ENCODE assay signal across 25 mouse cellular contexts in genomic region chr9:35545704-35546103, GRCm38 (mm10). TPM values are rescaled to one million over a fixed set of nuclear protein-coding genes. Genes with fewer than 3 reads are reported as not detected.
DNase-seq lines count a peak whose midpoint lies in the region; ATAC-seq and TF ChIP-seq lines count a peak whose summit lies in the region.
"Had no signal": no experiment of that assay in that cellular context is flagged by ENCODE, and none has a peak within 500 bp of the region (broad histone marks: within the 10 kb centered on the region; RNA-seq: fewer than 3 reads in every experiment).

No protein-coding gene starts in this region.

- no peaks in the 10 kb centered on the region for H3K27me3 ChIP-seq in heart, postnatal 0 days (ENCODE audit: control insufficient read depth, insufficient read depth, low read length)
- no peaks in the 10 kb centered on the region for H3K27me3 ChIP-seq in heart, adult 2 months (ENCODE audit: control insufficient read depth, insufficient read depth, low read length)
- no peaks in the 10 kb centered on the region for H3K27me3 ChIP-seq in liver, embryonic 14.5 days (ENCODE audit: control insufficient read depth, insufficient read depth, low read length)
- peaks cover 0 to 2% of the 10 kb centered on the region in 2 experiments; a peak in 1 of 4 replicates for H3K27me3 ChIP-seq in MEL (ENCODE audit: control insufficient read depth in 1 of 2, insufficient read depth in 2 of 2, low read length in 2 of 2)
- no peaks in the 10 kb centered on the region for H3K27me3 ChIP-seq in embryonic facial prominence, embryonic 10.5 days (replicated peaks; ENCODE audit: low read depth, poor library complexity, severe bottlenecking)
- H3K27me3 ChIP-seq in midbrain, embryonic 14.5 days (ENCODE audit: control insufficient read depth, insufficient read depth, low read length) = no peaks in the 10 kb centered on the region
- H3K27me3 ChIP-seq: forebrain, embryonic 15.5 days; limb, embryonic 13.5 days; midbrain, embryonic 12.5 days had no signal

- no peaks in the 10 kb centered on the region; the same call in 1 of the 2 replicates for H3K4me1 ChIP-seq in heart, postnatal 0 days (ENCODE audit: control insufficient read depth, insufficient read depth)
- H3K4me1 ChIP-seq in heart, adult 2 months (ENCODE audit: control insufficient read depth, insufficient read depth, low read length) = no peaks in the 10 kb centered on the region
- H3K4me1 ChIP-seq in liver, embryonic 14.5 days (replicated peaks; ENCODE audit: control insufficient read depth in 2 of 2, insufficient read depth in 2 of 2, low read length in 1 of 2) = peaks cover 0 to 6% of the 10 kb centered on the region in 2 experiments; a peak in 2 of 4 replicates
- peaks cover 5 to 15% of the 10 kb centered on the region in 2 experiments for H3K4me1 ChIP-seq in MEL (ENCODE audit: control insufficient read depth in 1 of 2, insufficient read depth in 2 of 2, low read length in 2 of 2)
- H3K4me1 ChIP-seq in embryonic facial prominence, embryonic 10.5 days = 0 out of 2 replicates have a peak, but pooled peaks cover 4% of the 10 kb centered on the region
- H3K4me1 ChIP-seq in midbrain, embryonic 14.5 days (ENCODE audit: control insufficient read depth, insufficient read depth, low read length) = no peaks in the 10 kb centered on the region
- H3K4me1 ChIP-seq: forebrain, embryonic 15.5 days; heart, embryonic 12.5 days; limb, embryonic 13.5 days; midbrain, embryonic 12.5 days had no signal

- TF ChIP-seq EP300 in heart, postnatal 0 days (IDR thresholded peaks at IDR 0.05; ENCODE audit: low read depth) = no peak
- TF ChIP-seq EP300 in heart, adult 2 months (IDR thresholded peaks at IDR 0.05; ENCODE audit: insufficient read depth, low read depth, low read length) = no peak
- TF ChIP-seq EP300 in liver, embryonic 14.5 days (IDR thresholded peaks at IDR 0.05; ENCODE audit: low read depth) = no peak
- TF ChIP-seq EP300 in MEL (IDR thresholded peaks at IDR 0.05; ENCODE audit: low read depth in 1 of 2, low read length in 2 of 2) = no peak

- no peaks in the 10 kb centered on the region for H3K9me3 ChIP-seq in heart, postnatal 0 days (replicated peaks; ENCODE audit: control insufficient read depth, low read length)
- no peaks in the 10 kb centered on the region for H3K9me3 ChIP-seq in liver, embryonic 14.5 days (ENCODE audit: control insufficient read depth, low read length)
- no peaks in the 10 kb centered on the region for H3K9me3 ChIP-seq in MEL (replicated peaks; ENCODE audit: insufficient read depth, low read length)
- no peaks in the 10 kb centered on the region for H3K9me3 ChIP-seq in embryonic facial prominence, embryonic 10.5 days
- H3K9me3 ChIP-seq in midbrain, embryonic 14.5 days (ENCODE audit: control insufficient read depth, low read length) = no peaks in the 10 kb centered on the region
- H3K9me3 ChIP-seq: forebrain, embryonic 15.5 days; heart, embryonic 12.5 days; limb, embryonic 13.5 days; midbrain, embryonic 12.5 days had no signal

- no peak overlapping the region for H3K4me3 ChIP-seq in heart, postnatal 0 days (ENCODE audit: low read depth, low read length)
- no peak overlapping the region for H3K4me3 ChIP-seq in heart, adult 2 months
- H3K4me3 ChIP-seq in liver, embryonic 14.5 days (ENCODE audit: insufficient read depth in 1 of 2, low read depth in 2 of 2, low read length in 2 of 2) = no peak overlapping the region
- no peak overlapping the region for H3K4me3 ChIP-seq in MEL (ENCODE audit: control insufficient read depth in 1 of 2, insufficient read depth in 1 of 2, low read depth in 2 of 2, low read length in 2 of 2)
- H3K4me3 ChIP-seq in embryonic facial prominence, embryonic 10.5 days = no peak overlapping the region
- H3K4me3 ChIP-seq in midbrain, embryonic 14.5 days (replicated peaks; ENCODE audit: low read depth, low read length) = no peak overlapping the region
- H3K4me3 ChIP-seq: erythroblast, embryonic 14.5 days; forebrain, embryonic 15.5 days; heart, embryonic 12.5 days; limb, embryonic 13.5 days; midbrain, embryonic 12.5 days had no signal

- no peaks in the 10 kb centered on the region for H3K79me2 ChIP-seq in heart, adult 2 months (replicated peaks; ENCODE audit: control insufficient read depth, insufficient read depth, low read length)
- no peaks in the 10 kb centered on the region for H3K79me2 ChIP-seq in MEL (ENCODE audit: control insufficient read depth, insufficient read depth, low read length, poor library complexity)

- no peak overlapping the region for H3K27ac ChIP-seq in heart, postnatal 0 days (ENCODE audit: low read depth)
- H3K27ac ChIP-seq in heart, adult 2 months = no peak overlapping the region
- no peak overlapping the region for H3K27ac ChIP-seq in liver, embryonic 14.5 days
- H3K27ac ChIP-seq in MEL (ENCODE audit: control insufficient read depth, low read depth, low read length) = no peak overlapping the region
- no peak overlapping the region for H3K27ac ChIP-seq in embryonic facial prominence, embryonic 10.5 days (replicated peaks)
- H3K27ac ChIP-seq in midbrain, embryonic 14.5 days (replicated peaks; ENCODE audit: low read depth, low read length) = no peak overlapping the region
- H3K27ac ChIP-seq: forebrain, embryonic 15.5 days; limb, embryonic 13.5 days; midbrain, embryonic 12.5 days had no signal

- ATAC-seq in heart, postnatal 0 days (ENCODE audit: insufficient read depth, low read depth) = no peak
- no peak for ATAC-seq in liver, embryonic 14.5 days (ENCODE audit: insufficient read depth)
- ATAC-seq in midbrain, embryonic 14.5 days (ENCODE audit: low FRiP score, low TSS enrichment) = no peak
- ATAC-seq: forebrain, embryonic 15.5 days; hindbrain, embryonic 16.5 days had no signal

- no peaks in the 10 kb centered on the region for H3K36me3 ChIP-seq in heart, postnatal 0 days (replicated peaks; ENCODE audit: control insufficient read depth, insufficient read depth, low read length)
- H3K36me3 ChIP-seq in heart, adult 2 months (ENCODE audit: control insufficient read depth, insufficient read depth, low read length) = no peaks in the 10 kb centered on the region
- H3K36me3 ChIP-seq in liver, embryonic 14.5 days (replicated peaks; ENCODE audit: control insufficient read depth, insufficient read depth, low read depth) = no peaks in the 10 kb centered on the region
- peaks cover 0 to 6% of the 10 kb centered on the region in 2 experiments; a peak in 2 of 4 replicates for H3K36me3 ChIP-seq in MEL (ENCODE audit: control insufficient read depth in 1 of 2, insufficient read depth in 2 of 2, low read length in 2 of 2)
- H3K36me3 ChIP-seq in embryonic facial prominence, embryonic 10.5 days (replicated peaks) = no peaks in the 10 kb centered on the region; the same call in 1 of the 2 replicates
- H3K36me3 ChIP-seq in midbrain, embryonic 14.5 days (ENCODE audit: control insufficient read depth, insufficient read depth, low read length) = peaks cover 40% of the 10 kb centered on the region
- H3K36me3 ChIP-seq: heart, embryonic 12.5 days; limb, embryonic 13.5 days had no signal

- H3K4me2 ChIP-seq in heart, postnatal 0 days (ENCODE audit: low read depth, low read length) = no peak overlapping the region
- no peak overlapping the region for H3K4me2 ChIP-seq in liver, embryonic 14.5 days (ENCODE audit: low read depth)
- no peak overlapping the region for H3K4me2 ChIP-seq in midbrain, embryonic 14.5 days (ENCODE audit: low read length)
- H3K4me2 ChIP-seq: forebrain, embryonic 15.5 days; heart, embryonic 12.5 days; limb, embryonic 13.5 days; midbrain, embryonic 12.5 days had no signal

- no peak for TF ChIP-seq RAD21 in MEL (IDR thresholded peaks at IDR 0.05; ENCODE audit: low read depth, low read length)

- intact Hi-C loops in heart, adult 2 months (cut with DNase I) = loop anchor here (10.0 kb wide), 1 partner anchor 511 kb away; no protein-coding TSS in a partner anchor

- H3K9ac ChIP-seq in heart, postnatal 0 days (replicated peaks; ENCODE audit: low read depth, low read length) = no peak overlapping the region
- H3K9ac ChIP-seq in heart, adult 2 months (ENCODE audit: low read depth, low read length) = no peak overlapping the region
- H3K9ac ChIP-seq in liver, embryonic 14.5 days (replicated peaks) = no peak overlapping the region
- H3K9ac ChIP-seq in MEL (ENCODE audit: control insufficient read depth, low read depth, low read length, poor library complexity, severe bottlenecking) = no peak overlapping the region
- H3K9ac ChIP-seq in midbrain, embryonic 14.5 days (replicated peaks; ENCODE audit: low read length) = no peak overlapping the region
- H3K9ac ChIP-seq: forebrain, embryonic 15.5 days; heart, embryonic 12.5 days; limb, embryonic 13.5 days; midbrain, embryonic 12.5 days had no signal

- whole genome bisulfite sequencing in heart, postnatal 0 days = 59% methylated on average over 12 of the region's 12 CpGs
- WGBS in heart, adult 2 months = 66% methylated on average over 12 of the region's 12 CpGs
- 60% methylated on average over 12 of the region's 12 CpGs for WGBS in liver, embryonic 14.5 days (ENCODE audit: insufficient replicate concordance)
- 76% methylated on average over 12 of the region's 12 CpGs for WGBS in embryonic facial prominence, embryonic 10.5 days
- 78% methylated on average over 12 of the region's 12 CpGs for whole genome bisulfite sequencing in midbrain, embryonic 14.5 days

- no peak for DNase-seq in heart, postnatal 0 days (ENCODE audit: low spot score)
- no peak for DNase-seq in heart, adult 2 months
- DNase-seq in liver, embryonic 14.5 days (ENCODE audit: low read depth in 3 of 3, low spot score in 3 of 3) = no peak
- DNase-seq in liver = no peak
- no peak for DNase-seq in MEL (ENCODE audit: low read depth, low spot score)
- peak; percentile 7 for DNase-seq in embryonic facial prominence, embryonic 10.5 days (ENCODE audit: low spot score)
- no peak for DNase-seq in midbrain, embryonic 14.5 days
- DNase-seq: B cell, adult 2 months; cerebellum, postnatal 25 days; gastrocnemius, postnatal 10 days; heart, postnatal 36 days; lung, adult 18-20 months; retina, postnatal 1 day had no signal

- peak; percentile 34; the same call in 1 of the 2 replicates for TF ChIP-seq CTCF in heart, postnatal 0 days (IDR thresholded peaks at IDR 0.05; ENCODE audit: low read depth)
- TF ChIP-seq CTCF in heart, adult 2 months (IDR thresholded peaks at IDR 0.05) = no peak
- peak; percentile 41 for TF ChIP-seq CTCF in liver, embryonic 14.5 days (IDR thresholded peaks at IDR 0.05; ENCODE audit: low read depth)
- TF ChIP-seq CTCF in MEL (IDR thresholded peaks at IDR 0.05 in 2 of 3, conservative IDR thresholded peaks at IDR 0.05 in 1 of 3; ENCODE audit: control insufficient read depth in 1 of 3, insufficient read depth in 1 of 3, low read depth in 2 of 3, low read length in 3 of 3, poor library complexity in 1 of 3, severe bottlenecking in 1 of 3) = peak; percentile 14 to 31 (median 27); a peak in 3 of 6 replicates

- no peak for TF ChIP-seq POLR2A in heart, adult 2 months (IDR thresholded peaks at IDR 0.05; ENCODE audit: insufficient read depth, low read depth, low read length)
- no peak for TF ChIP-seq POLR2A in MEL (IDR thresholded peaks at IDR 0.05; ENCODE audit: control insufficient read depth in 1 of 2, insufficient read depth in 1 of 2, low read depth in 1 of 2, low read length in 2 of 2, poor library complexity in 1 of 2)

RNA-seq across cellular contexts. Expression of gene Ddx25, which starts 12.6 kb away (rescaled TPM):
- total RNA-seq in heart, postnatal 0 days (2014; rRNA removed; ENCODE audit: low replicate concordance) = 0.27 TPM in 1 of 2 replicates, not detected in the other
- 0.14 and 0.18 TPM in 2 replicates for polyA plus RNA-seq in heart, postnatal 0 days (2015; fragmentation: Nextera tagmentation; extraction: Ambion mirVana)
- not detected for total RNA-seq in heart, adult 2 months (2021)
- polyA plus RNA-seq in heart, adult 2 months (2012; rRNA removed) = 0.04 and 0.06 TPM in 2 replicates
- polyA plus RNA-seq in liver, embryonic 14.5 days (2012; rRNA removed) = 0.10 and 0.15 TPM in 2 replicates
- 0.17 and 0.19 TPM in 2 replicates for polyA plus RNA-seq in liver, embryonic 14.5 days (2014; fragmentation: Nextera tagmentation; extraction: Ambion mirVana)
- 0.33 and 0.35 TPM in 2 replicates for total RNA-seq in MEL (2012; rRNA removed)
- polyA plus RNA-seq in MEL (2012; ENCODE audit: insufficient read depth in 1 of 2, insufficient read length in 2 of 2, low read depth in 1 of 2, low replicate concordance in 2 of 2, missing spikeins in 1 of 2) = under 1 TPM in 1 of 2 experiments, not detected in 1; 0.35 TPM
- polyA plus RNA-seq in embryonic facial prominence, embryonic 10.5 days (2016; fragmentation: Nextera tagmentation; extraction: Ambion mirVana) = 6.0 and 6.1 TPM in 2 replicates
- polyA plus RNA-seq in midbrain, embryonic 14.5 days (2014; fragmentation: Nextera tagmentation; extraction: Ambion mirVana) = 27.2 and 32.4 TPM in 2 replicates
- total RNA-seq: heart, postnatal 36 days had no signal
- polyA plus RNA-seq: erythroblast, embryonic 14.5 days; urinary bladder, adult 2 months had no signal

RNA-seq across cellular contexts. Expression of gene Pus3, which starts 12.7 kb away (rescaled TPM):
- 7.9 and 8.6 TPM in 2 replicates for total RNA-seq in heart, postnatal 0 days (2014; rRNA removed; ENCODE audit: low replicate concordance)
- 8.4 and 9.2 TPM in 2 replicates for polyA plus RNA-seq in heart, postnatal 0 days (2015; fragmentation: Nextera tagmentation; extraction: Ambion mirVana)
- total RNA-seq in heart, adult 2 months (2021) = 1 to 10 TPM; 6.0 to 6.3 TPM
- polyA plus RNA-seq in heart, adult 2 months (2012; rRNA removed) = 1.8 and 4.1 TPM in 2 replicates
- 3.4 and 6.0 TPM in 2 replicates for polyA plus RNA-seq in liver, embryonic 14.5 days (2012; rRNA removed)
- polyA plus RNA-seq in liver, embryonic 14.5 days (2014; fragmentation: Nextera tagmentation; extraction: Ambion mirVana) = 7.2 and 7.7 TPM in 2 replicates
- total RNA-seq in MEL (2012; rRNA removed) = 20.0 and 23.8 TPM in 2 replicates
- 10 to 100 TPM in 1 of 2 experiments, not detected in 1; 15.8 TPM for polyA plus RNA-seq in MEL (2012; ENCODE audit: insufficient read depth in 1 of 2, insufficient read length in 2 of 2, low read depth in 1 of 2, low replicate concordance in 2 of 2, missing spikeins in 1 of 2)
- polyA plus RNA-seq in embryonic facial prominence, embryonic 10.5 days (2016; fragmentation: Nextera tagmentation; extraction: Ambion mirVana) = 18.3 and 21.3 TPM in 2 replicates
- 16.5 and 18.8 TPM in 2 replicates for polyA plus RNA-seq in midbrain, embryonic 14.5 days (2014; fragmentation: Nextera tagmentation; extraction: Ambion mirVana)

RNA-seq across cellular contexts. Expression of gene Pate2, which starts 24.4 kb away (rescaled TPM):
- not detected in 2 replicates for total RNA-seq in heart, postnatal 0 days (2014; rRNA removed; ENCODE audit: low replicate concordance)
- 0.10 and 0.30 TPM in 2 replicates for polyA plus RNA-seq in heart, postnatal 0 days (2015; fragmentation: Nextera tagmentation; extraction: Ambion mirVana)
- total RNA-seq in heart, adult 2 months (2021) = not detected
- 0.06 TPM in 1 of 2 replicates, not detected in the other for polyA plus RNA-seq in heart, adult 2 months (2012; rRNA removed)
- 0.06 and 0.09 TPM in 2 replicates for polyA plus RNA-seq in liver, embryonic 14.5 days (2012; rRNA removed)
- 0.19 and 0.29 TPM in 2 replicates for polyA plus RNA-seq in liver, embryonic 14.5 days (2014; fragmentation: Nextera tagmentation; extraction: Ambion mirVana)
- total RNA-seq in MEL (2012; rRNA removed) = 0.16 and 0.23 TPM in 2 replicates
- under 1 TPM in 1 of 2 experiments, not detected in 1; 0.29 TPM for polyA plus RNA-seq in MEL (2012; ENCODE audit: insufficient read depth in 1 of 2, insufficient read length in 2 of 2, low read depth in 1 of 2, low replicate concordance in 2 of 2, missing spikeins in 1 of 2)
- 1.5 and 1.6 TPM in 2 replicates for polyA plus RNA-seq in embryonic facial prominence, embryonic 10.5 days (2016; fragmentation: Nextera tagmentation; extraction: Ambion mirVana)
- 0.62 and 0.74 TPM in 2 replicates for polyA plus RNA-seq in midbrain, embryonic 14.5 days (2014; fragmentation: Nextera tagmentation; extraction: Ambion mirVana)
- total RNA-seq: heart, postnatal 36 days; neutrophil, adult 5-6 weeks had no signal

RNA-seq across cellular contexts. Expression of gene Hyls1, which starts 24.5 kb away (rescaled TPM):
- total RNA-seq in heart, postnatal 0 days (2014; rRNA removed; ENCODE audit: low replicate concordance) = 2.9 and 8.8 TPM in 2 replicates
- polyA plus RNA-seq in heart, postnatal 0 days (2015; fragmentation: Nextera tagmentation; extraction: Ambion mirVana) = 7.2 and 8.8 TPM in 2 replicates
- total RNA-seq in heart, adult 2 months (2021) = 1 to 10 TPM; 1.5 to 2.0 TPM
- 0.68 and 1.3 TPM in 2 replicates for polyA plus RNA-seq in heart, adult 2 months (2012; rRNA removed)
- polyA plus RNA-seq in liver, embryonic 14.5 days (2012; rRNA removed) = 2.3 and 3.9 TPM in 2 replicates
- polyA plus RNA-seq in liver, embryonic 14.5 days (2014; fragmentation: Nextera tagmentation; extraction: Ambion mirVana) = 8.6 and 9.1 TPM in 2 replicates
- total RNA-seq in MEL (2012; rRNA removed) = 10.6 and 13.6 TPM in 2 replicates
- 10 to 100 TPM in 1 of 2 experiments, not detected in 1; 10.5 TPM for polyA plus RNA-seq in MEL (2012; ENCODE audit: insufficient read depth in 1 of 2, insufficient read length in 2 of 2, low read depth in 1 of 2, low replicate concordance in 2 of 2, missing spikeins in 1 of 2)
- polyA plus RNA-seq in embryonic facial prominence, embryonic 10.5 days (2016; fragmentation: Nextera tagmentation; extraction: Ambion mirVana) = 24.9 and 26.5 TPM in 2 replicates
- polyA plus RNA-seq in midbrain, embryonic 14.5 days (2014; fragmentation: Nextera tagmentation; extraction: Ambion mirVana) = 16.4 and 21.3 TPM in 2 replicates

RNA-seq across cellular contexts. Expression of gene Gm1113, which starts 27.6 kb away (rescaled TPM):
- total RNA-seq in heart, postnatal 0 days (2014; rRNA removed; ENCODE audit: low replicate concordance) = not detected in 2 replicates
- polyA plus RNA-seq in heart, postnatal 0 days (2015; fragmentation: Nextera tagmentation; extraction: Ambion mirVana) = not detected in 2 replicates
- not detected for total RNA-seq in heart, adult 2 months (2021)
- not detected in 2 replicates for polyA plus RNA-seq in heart, adult 2 months (2012; rRNA removed)
- not detected in 2 replicates for polyA plus RNA-seq in liver, embryonic 14.5 days (2012; rRNA removed)
- polyA plus RNA-seq in liver, embryonic 14.5 days (2014; fragmentation: Nextera tagmentation; extraction: Ambion mirVana) = not detected in 2 replicates
- not detected in 2 replicates for total RNA-seq in MEL (2012; rRNA removed)
- not detected for polyA plus RNA-seq in MEL (2012; ENCODE audit: insufficient read depth in 1 of 2, insufficient read length in 2 of 2, low read depth in 1 of 2, low replicate concordance in 2 of 2, missing spikeins in 1 of 2)
- polyA plus RNA-seq in embryonic facial prominence, embryonic 10.5 days (2016; fragmentation: Nextera tagmentation; extraction: Ambion mirVana) = not detected in 2 replicates
- polyA plus RNA-seq in midbrain, embryonic 14.5 days (2014; fragmentation: Nextera tagmentation; extraction: Ambion mirVana) = not detected in 2 replicates
- total RNA-seq: adrenal gland, postnatal 4 days; gastrocnemius, postnatal 10 days; heart, postnatal 36 days; layer of hippocampus, adult 18-20 months; left cerebral cortex, adult 8-10 months; neutrophil, adult 5-6 weeks had no signal
- polyA plus RNA-seq: erythroblast, embryonic 14.5 days; forebrain, embryonic 15.5 days; heart, embryonic 12.5 days; hindbrain, embryonic 16.5 days; kidney, embryonic 14.5 days; limb, embryonic 13.5 days; midbrain, embryonic 12.5 days; urinary bladder, adult 2 months had no signal
